Mouse (Mus musculus): Measurements from ENCODE around the gene Klhl3.

DNA sequence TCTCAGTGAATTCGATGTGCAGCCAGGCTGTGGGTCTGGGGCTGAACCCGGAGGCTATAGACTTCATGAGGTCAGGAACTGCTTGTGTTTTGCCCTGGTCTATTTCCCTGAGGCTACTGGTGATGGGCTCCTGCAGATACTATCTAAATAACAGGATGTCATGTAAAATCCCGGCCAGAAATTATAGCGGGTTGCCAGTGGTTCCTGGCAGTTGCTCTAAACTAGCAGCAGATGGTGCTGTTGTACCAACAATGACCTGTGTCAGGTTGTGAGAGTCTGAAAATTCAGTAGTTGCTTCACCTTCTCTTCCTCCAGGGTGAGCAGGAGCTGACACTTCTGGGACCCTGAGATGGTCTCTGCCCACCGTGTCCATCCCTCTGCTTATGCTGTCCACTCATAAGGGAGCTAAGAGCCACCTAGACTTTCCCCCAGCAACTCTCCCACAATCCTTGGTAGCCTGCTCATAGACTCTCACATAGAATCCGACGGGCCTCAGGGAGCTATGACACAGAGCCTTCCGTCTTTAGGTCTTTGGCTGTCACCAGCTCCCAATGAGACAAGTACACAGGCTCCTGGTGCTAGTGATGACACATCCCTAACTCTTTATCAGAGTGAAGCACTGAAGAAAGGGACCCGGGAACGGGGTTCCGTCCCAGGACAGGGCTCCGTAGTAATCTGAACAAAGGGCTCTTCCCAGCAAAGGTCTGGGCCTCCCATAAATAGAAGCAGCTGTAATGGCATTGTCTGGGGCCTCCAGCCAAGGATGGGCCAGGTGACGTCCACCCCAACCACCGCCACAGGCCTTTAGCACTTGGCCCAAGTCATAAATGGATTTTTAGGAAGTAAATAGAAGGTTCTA is 101.1 kb downstream of the Klhl3 start:
- peak; percentile 90 for TF ChIP-seq CTCF (IDR thresholded peaks at IDR 0.05)
- TF ChIP-seq EP300 (IDR thresholded peaks at IDR 0.05), result no peak
